Mouse (Mus musculus): ENCODE data around the gene Lmtk3.

DNA sequence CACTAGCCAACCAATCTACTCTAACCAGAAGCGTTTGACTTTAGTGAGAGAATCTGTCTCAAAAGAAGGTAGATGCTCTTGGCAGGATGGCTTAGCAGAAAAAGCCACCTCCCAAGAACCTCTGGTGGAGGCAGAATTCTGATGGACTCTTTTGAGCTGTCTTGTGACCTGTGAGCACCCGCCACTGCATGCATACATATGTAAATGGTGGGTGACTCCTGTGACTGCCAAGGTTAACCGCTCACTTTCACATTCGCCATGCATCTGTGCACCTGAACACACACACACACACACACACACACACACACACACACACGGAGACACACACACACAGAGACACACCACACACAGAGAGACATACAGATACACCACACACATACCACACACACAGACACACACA lies 36.1 kb upstream of the Lmtk3 start:
- TF ChIP-seq CTCF (conservative IDR thresholded peaks at IDR 0.05; ENCODE audit: insufficient read depth, insufficient read length, low read depth, low read length), result no peak
- TF ChIP-seq POLR2A (IDR thresholded peaks at IDR 0.05; ENCODE audit: low read depth, low read length), result no peak
